Mouse (Mus musculus) kidney, postnatal 4 days (tissue): ENCODE results near the gene Trak1.
A peak's percentile ranks its signal among the peaks of the same experiment; 100 is the strongest.

Source experiments
- DNase-seq, 2 experiments: peaks; one replicate each; pipeline ENCODE4 v3.0.0; 2021; ENCODE audit warnings: mixed read lengths in 2 of 2

Gene Trak1

GRCm38 (mm10) chr9:121298065-121298398 is 730 bp downstream of the Trak1 start:
- DNase-seq = peak in 1 of 2 experiments; percentile 43

DNA sequence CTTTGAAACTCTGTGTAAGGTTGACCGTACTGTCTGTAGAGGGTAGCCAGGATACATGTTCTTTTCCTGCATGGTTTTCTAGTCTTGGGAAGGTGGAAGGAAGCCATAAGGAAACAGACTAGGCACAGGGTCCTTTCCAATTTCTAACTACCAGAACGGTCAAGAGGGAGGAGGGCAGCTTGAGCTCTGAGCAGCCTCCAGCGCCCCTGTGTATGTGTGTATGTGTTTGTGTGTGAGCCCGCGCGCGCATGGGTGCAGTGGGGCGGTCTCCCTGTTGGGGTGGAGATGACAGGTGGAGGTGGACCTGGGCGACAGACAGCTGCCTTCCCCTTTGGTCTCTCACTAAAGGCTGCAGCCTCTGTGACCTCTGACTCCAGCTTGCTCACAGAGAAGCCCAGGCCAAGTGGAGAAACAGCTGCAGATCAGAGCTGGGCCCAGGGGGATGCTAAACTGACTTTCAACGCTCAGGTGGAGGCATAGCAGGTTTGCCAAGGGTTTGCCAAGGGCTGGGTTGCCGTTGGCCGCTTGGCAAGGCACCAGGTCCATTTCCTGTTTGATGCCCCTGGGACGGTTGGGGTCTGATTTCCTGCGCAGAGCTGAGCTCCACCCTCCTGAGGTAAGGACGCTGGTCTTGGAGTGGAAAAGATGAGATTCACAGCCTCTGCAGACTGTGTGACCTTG is 1.2 kb downstream of the Trak1 start:
- DNase-seq = peak; percentile 57 to 68

- DNase-seq = peak in 1 of 2 experiments; percentile 18
These were observed 2.0 kb downstream of the Trak1 start for GRCm38 (mm10) chr9:121299223-121299755.

- DNase-seq = no peak
These were observed 2.8 kb downstream of the Trak1 start for GRCm38 (mm10) chr9:121299976-121300570.

GRCm38 (mm10) chr9:121301041-121301920 is 4.0 kb downstream of the Trak1 start:
- peak in 1 of 2 experiments; percentile 36 for DNase-seq

- no peak for DNase-seq
These were observed 5.2 kb downstream of the Trak1 start for GRCm38 (mm10) chr9:121302543-121302942.

GRCm38 (mm10) chr9:121303086-121303485 is 5.8 kb downstream of the Trak1 start:
- DNase-seq = no peak

GRCm38 (mm10) chr9:121303748-121304147 is 6.4 kb downstream of the Trak1 start:
- no peak for DNase-seq

GRCm38 (mm10) chr9:121304520-121304919 is 7.2 kb downstream of the Trak1 start:
- no peak for DNase-seq

- no peak for DNase-seq
These were observed 8.2 kb downstream of the Trak1 start for GRCm38 (mm10) chr9:121305456-121305855.

GRCm38 (mm10) chr9:121309287-121309686 is 12.0 kb downstream of the Trak1 start:
- no peak for DNase-seq

DNA sequence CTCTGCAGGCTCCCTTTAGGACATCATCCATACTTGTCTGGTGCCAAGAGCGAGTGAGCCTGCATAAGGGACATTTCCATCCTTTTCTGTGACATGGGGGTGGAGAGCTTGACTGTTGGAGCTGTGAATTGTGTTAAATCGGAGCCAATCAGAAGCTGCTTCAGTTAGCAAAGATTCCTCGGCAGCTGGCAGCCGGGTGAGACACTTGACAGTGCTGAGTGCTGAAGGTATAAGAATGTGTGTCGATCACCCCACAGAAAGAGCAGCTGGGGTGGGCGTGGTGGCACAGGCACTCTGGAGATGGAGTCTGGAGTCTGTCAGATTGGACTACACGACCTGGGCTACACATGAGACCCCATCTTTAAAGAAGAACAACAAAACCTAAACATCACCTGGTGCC is 13.2 kb downstream of the Trak1 start:
- DNase-seq = no peak

GRCm38 (mm10) chr9:121311846-121312236 is 14.5 kb downstream of the Trak1 start:
- DNase-seq = no peak

DNA sequence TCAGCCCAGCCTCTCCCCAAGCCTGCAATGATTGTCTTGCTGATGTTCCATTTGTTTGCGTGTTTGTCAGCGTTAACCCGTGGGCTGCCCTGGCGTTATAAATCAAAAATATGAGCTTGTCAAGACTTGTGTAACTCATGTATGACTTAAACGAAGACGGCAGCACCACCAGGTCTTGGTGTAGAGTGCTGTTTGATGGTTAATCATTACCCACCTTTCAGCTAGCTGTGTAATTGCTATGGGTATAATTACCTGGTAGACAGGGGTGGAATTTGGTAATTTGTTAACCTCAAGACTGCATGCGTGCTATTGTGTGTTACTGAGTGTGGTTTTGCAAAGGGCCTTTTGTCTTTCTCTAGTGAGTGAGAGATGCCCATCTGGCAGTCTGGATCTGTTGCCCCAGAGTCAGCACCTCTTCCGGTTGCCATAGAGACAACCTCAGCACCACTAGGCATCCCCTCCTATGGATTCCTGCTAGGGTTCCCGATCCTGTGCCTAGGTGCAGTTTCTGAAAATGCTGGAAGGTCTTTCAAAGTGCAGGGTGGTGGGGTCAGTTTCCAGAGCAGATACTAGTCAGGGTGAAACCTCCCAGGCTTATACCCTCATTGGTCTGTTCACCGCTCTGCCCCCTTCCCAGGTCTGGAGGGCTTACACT is 15.1 kb downstream of the Trak1 start:
- DNase-seq = peak in 1 of 2 experiments; percentile 69

GRCm38 (mm10) chr9:121313656-121314374 is 16.5 kb downstream of the Trak1 start:
- DNase-seq = peak; percentile 85 to 91

- DNase-seq = peak; percentile 59 to 66
These were observed 17.3 kb downstream of the Trak1 start for GRCm38 (mm10) chr9:121314541-121315152.

DNA sequence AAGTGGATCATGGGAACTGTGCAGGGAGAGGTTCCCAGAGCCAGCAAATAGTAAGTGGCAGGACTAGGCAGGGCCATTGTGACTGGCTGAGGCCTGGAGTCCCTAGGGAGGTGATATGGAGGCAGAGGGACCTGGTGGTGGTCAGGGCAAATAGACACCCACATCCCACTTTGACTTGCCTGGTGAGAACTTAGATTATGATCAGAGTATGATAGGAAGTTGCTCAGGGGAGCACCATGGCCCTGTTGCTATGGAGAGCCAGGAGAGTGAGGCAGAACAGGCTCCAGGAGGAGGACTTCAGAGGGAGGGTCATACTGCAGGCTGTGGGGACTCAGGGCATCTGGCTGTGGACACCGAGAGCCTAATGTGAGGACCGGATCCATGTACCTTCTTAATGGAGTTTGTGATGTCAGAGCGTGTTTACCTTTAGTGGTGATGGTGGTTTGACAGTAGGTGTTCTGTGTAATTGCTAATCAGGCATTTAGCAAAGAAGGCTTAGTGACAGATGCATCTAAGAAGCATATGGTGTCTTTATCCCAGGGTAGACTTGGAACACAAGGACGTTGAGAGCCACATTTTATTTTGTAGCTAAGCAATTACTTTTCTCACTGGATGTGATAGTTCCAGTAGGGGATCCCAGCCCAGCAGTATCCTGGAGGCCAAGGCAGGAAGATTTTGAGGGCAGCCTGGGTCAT is 18.7 kb downstream of the Trak1 start:
- no peak for DNase-seq

DNA sequence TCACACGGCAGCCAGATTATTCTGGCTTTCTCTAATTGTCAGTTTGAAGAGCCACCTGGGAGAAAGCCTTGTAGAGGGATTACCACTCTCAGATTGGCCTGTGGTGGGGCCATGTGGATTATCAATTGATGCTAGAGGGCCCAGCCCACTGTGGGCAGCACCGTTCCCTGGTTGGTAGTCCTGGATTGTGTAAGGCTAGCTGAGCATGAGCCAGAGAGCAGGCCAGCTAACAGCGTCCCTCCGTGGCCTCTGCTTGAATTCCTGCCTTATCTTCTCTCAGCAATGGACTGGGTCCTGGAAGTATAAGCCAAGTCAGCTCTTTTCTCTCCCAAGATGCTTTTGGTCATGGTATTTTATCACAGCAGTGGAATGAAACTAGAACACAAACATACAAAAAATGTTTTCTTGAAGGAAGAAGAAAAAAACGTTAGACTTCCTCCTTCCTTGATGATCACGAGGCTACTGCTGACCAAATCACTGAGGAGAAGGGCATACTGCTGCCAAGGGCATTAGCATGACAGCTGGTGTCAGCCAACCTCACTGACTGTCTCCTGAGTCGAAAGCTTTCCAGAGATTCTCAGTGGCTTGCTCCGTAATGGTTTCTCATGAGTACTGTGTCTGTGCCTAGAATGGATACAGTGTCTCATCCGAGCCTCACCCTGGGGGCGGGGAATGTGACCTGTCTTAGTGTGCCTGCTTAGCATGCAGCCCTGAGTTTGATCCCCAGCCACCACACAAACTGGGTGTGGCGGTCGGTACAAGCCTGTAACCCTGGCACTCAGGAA is 19.5 kb downstream of the Trak1 start:
- DNase-seq = peak in 1 of 2 experiments; percentile 34

DNA sequence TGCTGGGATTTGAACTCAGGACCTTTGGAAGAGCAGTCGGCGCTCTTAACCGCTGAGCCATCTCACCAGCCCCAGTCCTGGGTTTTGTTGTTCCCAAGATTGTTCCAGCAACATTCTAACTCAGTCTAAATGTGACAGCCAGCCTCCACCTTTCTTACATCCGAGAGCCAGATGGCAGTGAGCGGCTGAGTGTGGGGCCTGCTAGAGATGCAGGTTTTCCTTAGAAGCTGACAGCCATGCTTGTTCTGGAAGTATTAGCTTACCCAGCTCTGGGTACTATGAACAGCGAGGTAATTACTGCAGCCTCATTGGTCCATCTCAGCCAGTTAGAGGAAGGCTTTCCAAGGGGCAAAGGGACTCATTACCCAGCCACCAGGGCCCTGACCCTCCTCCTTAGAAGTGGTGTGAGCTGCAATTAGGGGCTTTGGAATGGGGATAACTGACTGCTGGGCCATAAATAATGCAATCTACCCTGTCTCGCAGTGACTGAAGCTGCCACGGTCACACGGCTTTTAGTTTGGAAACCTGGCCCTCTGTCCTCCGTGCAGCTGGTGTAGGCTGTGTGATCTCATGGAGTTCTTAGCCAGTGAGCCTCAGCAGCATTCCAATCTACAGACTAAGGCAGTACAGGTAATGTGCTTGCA is 22.1 kb downstream of the Trak1 start:
- peak in 1 of 2 experiments; percentile 17 for DNase-seq

DNA sequence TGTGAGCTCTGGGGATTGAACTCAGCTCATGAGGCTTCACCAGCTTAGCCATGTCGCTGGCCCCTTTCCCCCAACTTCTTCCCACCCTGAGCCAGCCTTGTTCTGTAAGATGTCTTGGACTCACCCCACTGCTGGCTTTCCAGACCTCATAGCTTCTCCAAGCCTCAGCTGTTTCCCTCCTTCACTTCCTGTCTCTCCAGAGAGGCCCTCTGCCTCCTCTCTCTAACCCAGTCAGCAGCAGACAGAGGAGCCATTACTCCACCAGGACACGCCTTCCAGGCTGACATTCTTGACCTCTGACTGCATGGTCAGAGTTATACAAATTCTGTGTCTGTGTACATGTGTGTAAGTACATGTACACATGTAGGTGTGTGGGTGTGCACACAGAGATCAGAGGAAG is 23.1 kb downstream of the Trak1 start:
- peak in 1 of 2 experiments; percentile 16 for DNase-seq
